Mouse (Mus musculus) MEL (cell line): ENCODE data around the gene Hmgcr.

Source experiments
- CTCF ChIP-seq, 3 experiments: IDR thresholded peaks in 2 of 3; conservative IDR thresholded peaks in 1 of 3; 2 replicates each; pipeline ENCODE4 v1.5.1; 2011 to 2012; ENCODE audit warnings: low read length in 3 of 3, low read depth in 2 of 3, mild to moderate bottlenecking in 2 of 3, improper control_type of control experiment in 1 of 3, inconsistent platforms in 1 of 3, mixed read lengths in 1 of 3, moderate library complexity in 1 of 3; ENCODE audit not compliant: control insufficient read depth in 1 of 3, insufficient read depth in 1 of 3, poor library complexity in 1 of 3, severe bottlenecking in 1 of 3
- ELF1 ChIP-seq: IDR thresholded peaks from 2 replicates; pipeline ENCODE4 v1.6.1; 2014; ENCODE audit warnings: low read depth, mild to moderate bottlenecking, inconsistent platforms, low read length, improper control_type of control experiment, moderate library complexity
- ETS1 ChIP-seq: IDR thresholded peaks from 2 replicates; pipeline ENCODE4 v1.6.1; 2012; ENCODE audit warnings: low read depth, mild to moderate bottlenecking, inconsistent platforms, low read length, improper control_type of control experiment, moderate library complexity
- HCFC1 ChIP-seq: IDR thresholded peaks from 2 replicates; pipeline ENCODE4 v1.6.1; 2012; ENCODE audit warnings: low read depth, mild to moderate bottlenecking, inconsistent platforms, low read length, improper control_type of control experiment, moderate library complexity
- KAT2A ChIP-seq: conservative IDR thresholded peaks from 2 replicates; pipeline ENCODE4 v1.6.1; 2012; ENCODE audit warnings: low read depth, low read length, improper control_type of control experiment, inconsistent platforms
- MAFK ChIP-seq: IDR thresholded peaks from 2 replicates; pipeline ENCODE4 v1.6.1; 2011; ENCODE audit warnings: low read depth, mild to moderate bottlenecking, low read length, improper control_type of control experiment, borderline replicate concordance
- MAX ChIP-seq: IDR thresholded peaks from 2 replicates; pipeline ENCODE4 v1.6.1; 2011; ENCODE audit warnings: low read length, improper control_type of control experiment
- NELFE ChIP-seq: IDR thresholded peaks from 2 replicates; pipeline ENCODE4 v1.6.1; 2011; ENCODE audit warnings: low read depth, low read length, improper control_type of control experiment
- POLR2A ChIP-seq, 2 experiments: IDR thresholded peaks; 2 replicates each; pipeline ENCODE4 v1.6.1; 2011 to 2012; ENCODE audit warnings: low read length in 2 of 2, mild to moderate bottlenecking in 2 of 2, control low read depth in 1 of 2, improper control_type of control experiment in 1 of 2, low read depth in 1 of 2, moderate library complexity in 1 of 2; ENCODE audit not compliant: control insufficient read depth in 1 of 2, insufficient read depth in 1 of 2, poor library complexity in 1 of 2
- RAD21 ChIP-seq: IDR thresholded peaks from 2 replicates; pipeline ENCODE4 v1.6.1; 2011; ENCODE audit warnings: mild to moderate bottlenecking, low read depth, low read length, improper control_type of control experiment
- ZKSCAN1 ChIP-seq: IDR thresholded peaks from 2 replicates; pipeline ENCODE4 v1.6.1; 2012; ENCODE audit warnings: low read depth, mild to moderate bottlenecking, inconsistent platforms, low read length, improper control_type of control experiment, moderate library complexity

GRCm38 (mm10) chr13:96673817-96674216 lies 3.1 kb upstream of the Hmgcr start:
- TF ChIP-seq CTCF (IDR thresholded peaks at IDR 0.05 in 2 of 3, conservative IDR thresholded peaks at IDR 0.05 in 1 of 3; ENCODE audit: control insufficient read depth in 1 of 3, insufficient read depth in 1 of 3, low read depth in 2 of 3, low read length in 3 of 3, poor library complexity in 1 of 3, severe bottlenecking in 1 of 3) (no peak), NELFE (no peak), ZKSCAN1 (no peak), MAX (no peak), ELF1 (no peak), ETS1 (no peak), KAT2A (no peak), POLR2A (IDR thresholded peaks at IDR 0.05; ENCODE audit: control insufficient read depth in 1 of 2, insufficient read depth in 1 of 2, low read depth in 1 of 2, low read length in 2 of 2, poor library complexity in 1 of 2) (no peak), HCFC1 (no peak), RAD21 (no peak), MAFK (no peak)
